Mouse (Mus musculus) midbrain, embryonic 10.5 days (tissue): ENCODE data around the gene Hoxa9. TPM values are rescaled to one million over a fixed set of nuclear protein-coding genes. Genes with fewer than 3 reads are reported as not detected.

ENCODE experiments used
- DNase-seq: peaks from one replicate; pipeline ENCODE4 v3.0.0-alpha.2; 2017; ENCODE audit warnings: low spot score
- H3K27ac ChIP-seq: fragments of 300-500 bp; sonication (generic); replicated peaks from 2 replicates; pipeline ENCODE4 v1.5.1; 2016; ENCODE audit warnings: mild to moderate bottlenecking
- H3K27me3 ChIP-seq: fragments of 300-500 bp; sonication (generic); 2 replicates; pipeline ENCODE4 v1.6.1; 2016; ENCODE audit warnings: low read depth, mild to moderate bottlenecking; ENCODE audit not compliant: poor library complexity, severe bottlenecking
- H3K36me3 ChIP-seq: fragments of 300-500 bp; sonication (generic); 2 replicates; pipeline ENCODE4 v1.6.1; 2016; ENCODE audit warnings: mild to moderate bottlenecking, moderate library complexity
- H3K4me1 ChIP-seq: fragments of 300-500 bp; sonication (generic); 2 replicates; pipeline ENCODE4 v1.6.1; 2016
- H3K4me3 ChIP-seq: fragments of 300-500 bp; sonication (generic); 2 replicates; pipeline ENCODE4 v1.5.1; 2016; ENCODE audit warnings: mild to moderate bottlenecking, moderate library complexity
- H3K9me3 ChIP-seq: fragments of 300-500 bp; sonication (generic); replicated peaks from 2 replicates; pipeline ENCODE4 v1.6.1; 2016; ENCODE audit warnings: mild to moderate bottlenecking
- WGBS: fragments of 180-500 bp; shearing (Covaris S2); methylation state at CpG from one replicate; pipeline ENCODE4 v1.1.7; 2016; 5-methylcytosine and 5-hydroxymethylcytosine counted together
- polyA plus RNA-seq: library from polyadenylated mRNA; unstranded; fragments of >200 nt; fragmentation: Nextera tagmentation; extraction: Ambion mirVana; gene quantifications from 2 replicates; pipeline ENCODE4 v1.2.1, GENCODE M21; 2016

Hoxa9 gene
- polyA plus RNA-seq, 1 experiment from 2014 or later = not detected

GRCm38 (mm10) chr6:52211170-52211935 lies 19.5 kb downstream of the Hoxa9 start:
- H3K36me3 ChIP-seq = no peaks in the 10 kb centered on the region
- no peak overlapping the region for H3K27ac ChIP-seq
- WGBS = under 1% methylated on average over 37 of the region's 37 CpGs
- peak; percentile 84 for DNase-seq
- peaks cover 9% of the 10 kb centered on the region; the same call in 1 of the 2 replicates for H3K4me1 ChIP-seq
- H3K27me3 ChIP-seq = peaks cover 100% of the 10 kb centered on the region
- H3K9me3 ChIP-seq = no peaks in the 10 kb centered on the region
- H3K4me3 ChIP-seq = 0 out of 2 replicates have a peak overlapping the region, but pooled peaks have one; percentile 0

GRCm38 (mm10) chr6:52209685-52210046 lies 21.2 kb downstream of the Hoxa9 start:
- Histone ChIP-seq H3K4me1 (peaks cover 9% of the 10 kb centered on the region; the same call in 1 of the 2 replicates), H3K9me3 (no peaks in the 10 kb centered on the region), H3K27me3 (peaks cover 100% of the 10 kb centered on the region), H3K36me3 (no peaks in the 10 kb centered on the region), H3K4me3 (no peak overlapping the region), H3K27ac (no peak overlapping the region)
- 7% methylated on average over 12 of the region's 12 CpGs for WGBS
- DNase-seq = no peak

- peaks cover 14% of the 10 kb centered on the region for H3K4me1 ChIP-seq
- H3K36me3 ChIP-seq = no peaks in the 10 kb centered on the region
- peaks cover 100% of the 10 kb centered on the region for H3K27me3 ChIP-seq
- no peak overlapping the region for H3K27ac ChIP-seq
- peak overlapping the region; percentile 18; the same call in 1 of the 2 replicates for H3K4me3 ChIP-seq
- no peaks in the 10 kb centered on the region for H3K9me3 ChIP-seq
- 3% methylated on average over 18 of the region's 18 CpGs for WGBS
- no peak for DNase-seq
These were observed 21.8 kb downstream of the Hoxa9 start for GRCm38 (mm10) chr6:52208868-52209684.

GRCm38 (mm10) chr6:52208072-52208867 lies 22.6 kb downstream of the Hoxa9 start, which contains the start of gene Hoxa6:
Hoxa6 (minus strand) TSS chr6:52208722.
- DNase-seq = no peak
- Histone ChIP-seq H3K4me3 (peak within 1 kb of the TSS; percentile 18; the same call in 1 of the 2 replicates), H3K4me1 (peaks cover 22% of the 10 kb centered on the region)

GRCm38 (mm10) chr6:52207684-52207976 lies 23.3 kb downstream of the Hoxa9 start:
- Histone ChIP-seq H3K27me3 (peaks cover 100% of the 10 kb centered on the region), H3K4me3 (no peak overlapping the region), H3K36me3 (no peaks in the 10 kb centered on the region), H3K4me1 (peaks cover 24% of the 10 kb centered on the region), H3K9me3 (no peaks in the 10 kb centered on the region), H3K27ac (no peak overlapping the region)
- DNase-seq = no peak

More at GRCm38 (mm10) chr6:52208072-52208867, 22.6 kb downstream of the Hoxa9 start, which contains the start of gene Hoxa6:
- Histone ChIP-seq H3K27ac (no peak within 1 kb of the TSS), H3K27me3 (peaks cover 100% of the 10 kb centered on the region), H3K9me3 (no peaks in the 10 kb centered on the region), H3K36me3 (no peaks in the 10 kb centered on the region)
- under 1% methylated on average over 47 of the region's 47 CpGs for WGBS

- 4% methylated on average over 4 of the region's 4 CpGs for WGBS
- H3K4me3 ChIP-seq = no peak overlapping the region
- no peak overlapping the region for H3K27ac ChIP-seq
- DNase-seq = no peak
- H3K9me3 ChIP-seq = no peaks in the 10 kb centered on the region
- H3K36me3 ChIP-seq = no peaks in the 10 kb centered on the region
- peaks cover 24% of the 10 kb centered on the region for H3K4me1 ChIP-seq
- H3K27me3 ChIP-seq = peaks cover 100% of the 10 kb centered on the region
These were observed 23.8 kb downstream of the Hoxa9 start for GRCm38 (mm10) chr6:52206882-52207683.

- Histone ChIP-seq H3K27me3 (peaks cover 100% of the 10 kb centered on the region), H3K4me3 (no peak overlapping the region), H3K36me3 (no peaks in the 10 kb centered on the region), H3K9me3 (no peaks in the 10 kb centered on the region), H3K27ac (no peak overlapping the region), H3K4me1 (peaks cover 19% of the 10 kb centered on the region)
- WGBS = 1% methylated on average over 55 of the region's 55 CpGs
- DNase-seq = peak; percentile 51
These were observed 25.0 kb downstream of the Hoxa9 start for GRCm38 (mm10) chr6:52205638-52206621.

- H3K27ac ChIP-seq = no peak overlapping the region
- 3% methylated on average over 14 of the region's 14 CpGs for WGBS
- no peak for DNase-seq
These were observed 25.7 kb downstream of the Hoxa9 start for GRCm38 (mm10) chr6:52205221-52205620.

GRCm38 (mm10) chr6:52204050-52204752 lies 26.7 kb downstream of the Hoxa9 start, which contains the start of gene Hoxa5:
Hoxa5 (minus strand) TSS chr6:52204587.
- Histone ChIP-seq H3K27me3 (peaks cover 100% of the 10 kb centered on the region), H3K27ac (no peak within 1 kb of the TSS), H3K9me3 (no peaks in the 10 kb centered on the region), H3K36me3 (no peaks in the 10 kb centered on the region), H3K4me1 (peaks cover 19% of the 10 kb centered on the region), H3K4me3 (peak within 1 kb of the TSS; percentile 31)
- WGBS = under 1% methylated on average over 65 of the region's 65 CpGs
- no peak for DNase-seq

More at GRCm38 (mm10) chr6:52205221-52205620, 25.7 kb downstream of the Hoxa9 start:
- H3K4me3 ChIP-seq = no peak overlapping the region
- no peaks in the 10 kb centered on the region for H3K36me3 ChIP-seq
- H3K9me3 ChIP-seq = no peaks in the 10 kb centered on the region
- H3K27me3 ChIP-seq = peaks cover 100% of the 10 kb centered on the region
- H3K4me1 ChIP-seq = peaks cover 19% of the 10 kb centered on the region

- Histone ChIP-seq H3K4me1 (peaks cover 16% of the 10 kb centered on the region), H3K9me3 (no peaks in the 10 kb centered on the region), H3K36me3 (no peaks in the 10 kb centered on the region), H3K27me3 (peaks cover 100% of the 10 kb centered on the region), H3K27ac (no peak overlapping the region), H3K4me3 (peak overlapping the region; percentile 31)
- peak; percentile 72 for DNase-seq
- WGBS = under 1% methylated on average over 46 of the region's 46 CpGs
These were observed 27.4 kb downstream of the Hoxa9 start for GRCm38 (mm10) chr6:52203371-52204049.
